Mouse (Mus musculus): ENCODE data around the gene 9130213A22Rik. TPM values are rescaled to one million over a fixed set of nuclear protein-coding genes. Genes with fewer than 3 reads are reported as not detected.

Gene 9130213A22Rik
- total RNA-seq, 2 experiments from 2014 or later, result 1.3 to 1.4 TPM

GRCm38 (mm10) chr11:69076572-69076971 is 45.8 kb downstream of the 9130213A22Rik start:
- no peak for DNase-seq (ENCODE audit: low spot score in 2 of 2)

DNA sequence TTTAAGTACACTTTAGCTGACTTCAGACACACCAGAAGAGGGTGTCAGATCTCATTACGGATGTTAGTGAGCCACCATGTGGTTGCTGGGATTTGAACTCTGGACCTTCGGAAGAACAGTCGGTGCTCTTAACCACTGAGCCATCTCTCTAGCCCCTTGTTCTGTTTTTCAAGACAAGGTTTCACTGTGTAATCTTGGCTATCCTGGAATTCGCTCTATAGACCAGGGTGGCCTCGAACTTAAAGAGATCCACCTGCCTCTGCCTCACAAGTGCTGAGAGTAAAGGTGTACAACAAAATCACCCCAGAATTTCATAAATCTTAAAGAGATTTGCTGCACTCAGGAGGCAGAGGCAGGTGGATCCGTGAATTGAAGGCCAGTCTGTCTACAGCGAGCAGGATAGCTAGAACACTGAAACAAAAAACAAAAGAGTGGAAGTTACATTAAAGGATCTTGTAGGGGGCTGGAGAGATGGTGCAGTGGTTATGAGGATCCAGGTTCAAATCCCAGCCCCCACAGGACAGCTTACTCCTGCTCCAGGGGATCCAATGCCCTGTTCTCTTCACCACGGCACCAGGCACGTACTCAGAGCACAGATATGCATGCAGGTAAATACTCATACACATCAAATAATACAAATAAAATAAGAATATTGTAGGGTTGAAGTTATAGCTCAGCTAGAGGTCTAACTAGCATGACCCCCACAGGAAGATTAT is 46.5 kb downstream of the 9130213A22Rik start:
- no peak for DNase-seq (ENCODE audit: low spot score in 2 of 2)

GRCm38 (mm10) chr11:69074776-69075069 is 47.7 kb downstream of the 9130213A22Rik start:
- DNase-seq (ENCODE audit: low spot score in 2 of 2), result no peak

- DNase-seq (ENCODE audit: low spot score in 2 of 2), result no peak
Measured at GRCm38 (mm10) chr11:69073951-69074775, 48.2 kb downstream of the 9130213A22Rik start.

GRCm38 (mm10) chr11:69073065-69073888 is 49.1 kb downstream of the 9130213A22Rik start:
- DNase-seq (ENCODE audit: low spot score in 2 of 2), result peak in 1 of 2 experiments; percentile 55

DNA sequence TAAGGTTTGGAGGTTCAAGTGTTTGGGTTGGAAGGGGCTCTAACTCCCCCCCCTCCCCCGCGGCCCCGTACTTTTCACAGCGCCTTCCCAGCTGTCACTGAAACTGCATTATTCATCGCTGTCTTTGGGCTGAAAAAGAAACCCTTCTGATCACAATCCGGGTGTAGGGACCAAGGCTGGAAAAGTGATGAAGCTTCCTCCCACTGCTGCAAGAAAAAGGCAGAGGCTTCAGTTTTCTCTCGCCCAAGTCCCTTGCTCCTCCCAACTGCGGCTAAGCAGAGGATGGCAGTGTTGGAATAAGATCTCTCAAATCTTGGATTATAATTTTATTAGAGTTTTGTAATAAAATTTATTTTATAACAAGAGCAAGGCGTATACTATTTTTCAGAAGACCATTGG is 49.7 kb downstream of the 9130213A22Rik start:
- no peak for DNase-seq (ENCODE audit: low spot score in 2 of 2)

- DNase-seq (ENCODE audit: low spot score in 2 of 2), result no peak
Measured at GRCm38 (mm10) chr11:69072234-69072633, 50.2 kb downstream of the 9130213A22Rik start.

DNA sequence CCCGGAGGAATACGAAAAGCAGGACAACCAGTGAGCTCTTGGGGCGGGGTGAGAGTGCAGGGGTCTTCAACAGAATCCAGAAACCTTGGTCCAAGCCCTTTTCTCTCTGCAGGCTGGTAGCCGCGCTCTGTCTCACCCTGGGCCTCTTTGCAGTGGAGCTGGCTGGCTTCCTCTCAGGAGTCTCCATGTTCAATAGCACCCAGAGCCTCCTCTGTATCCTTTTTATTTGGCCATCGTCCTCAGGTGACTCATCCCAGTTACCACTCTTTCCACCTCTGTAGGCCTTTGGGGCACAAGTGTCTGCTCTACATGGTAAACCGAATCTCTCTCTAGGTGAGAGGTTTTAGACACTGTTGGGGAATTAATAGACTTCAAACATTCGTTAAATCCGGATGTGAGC is 51.1 kb downstream of the 9130213A22Rik start:
- DNase-seq (ENCODE audit: low spot score in 2 of 2), result no peak

GRCm38 (mm10) chr11:69070590-69071222 is 51.7 kb downstream of the 9130213A22Rik start, which contains the start of gene Tmem107:
Tmem107 (plus strand) TSS chr11:69070806.
- peak; percentile 81 to 87 for DNase-seq (ENCODE audit: low spot score in 2 of 2)

GRCm38 (mm10) chr11:69070093-69070492 is 52.3 kb downstream of the 9130213A22Rik start:
- DNase-seq (ENCODE audit: low spot score in 2 of 2), result no peak

Other genes with a start within 250 kb of the 9130213A22Rik start
- gene Rnf222, start 234.0 kb downstream of the 9130213A22Rik start, total RNA-seq (2021), result under 1 TPM; 0.17 to 0.20 TPM
- 1,000 to 10,000 TPM; 1,502 to 1,552 TPM for gene Rpl26, start 221.0 kb downstream of the 9130213A22Rik start, total RNA-seq (2021)
- gene Odf4, start 195.5 kb downstream of the 9130213A22Rik start, total RNA-seq (2021), result 1 to 10 TPM; 1.5 TPM
- gene Arhgef15, start 165.1 kb downstream of the 9130213A22Rik start, total RNA-seq (2021), result 10 to 100 TPM; 28.6 to 29.5 TPM
- gene Slc25a35, start 154.5 kb downstream of the 9130213A22Rik start, total RNA-seq (2021), result 1 to 10 TPM; 5.8 to 5.9 TPM
- gene Rangrf, start 147.4 kb downstream of the 9130213A22Rik start, total RNA-seq (2021), result 10 to 100 TPM; 19.4 to 20.1 TPM
- gene Pfas, start 114.1 kb downstream of the 9130213A22Rik start, total RNA-seq (2021), result 10 to 100 TPM; 37.5 to 42.3 TPM
- gene Ctc1, start 106.7 kb downstream of the 9130213A22Rik start, total RNA-seq (2021), result 10 to 100 TPM; 50.2 to 51.3 TPM
- 10 to 100 TPM; 41.5 to 41.7 TPM for gene Aurkb, start 76.9 kb downstream of the 9130213A22Rik start, total RNA-seq (2021)
- gene Borcs6, start 62.9 kb downstream of the 9130213A22Rik start, total RNA-seq (2021), result 10 to 100 TPM; 24.3 to 26.0 TPM
- gene Tmem107, start 51.8 kb downstream of the 9130213A22Rik start, total RNA-seq (2021), result 10 to 100 TPM; 20.6 TPM
- gene Vamp2, start 34.1 kb downstream of the 9130213A22Rik start, total RNA-seq (2021), result 100 to 1,000 TPM; 208 to 226 TPM
- 100 to 1,000 TPM in 1 of 2 experiments, 10 to 100 TPM in 1; 99.4 to 130 TPM for gene Per1, start 27.4 kb downstream of the 9130213A22Rik start, total RNA-seq (2021)
- under 1 TPM; 0.51 to 0.59 TPM for gene Hes7, start 2.2 kb downstream of the 9130213A22Rik start, total RNA-seq (2021)
- under 1 TPM; 0.67 to 0.73 TPM for gene Aloxe3, start 3.3 kb upstream of the 9130213A22Rik start, total RNA-seq (2021)
- gene Alox12b, start 34.4 kb upstream of the 9130213A22Rik start, total RNA-seq (2021), result not detected
- gene Alox8, start 75.3 kb upstream of the 9130213A22Rik start, total RNA-seq (2021), result under 1 TPM in 1 of 2 experiments, not detected in 1; 0.08 TPM
- gene Gucy2e, start 114.4 kb upstream of the 9130213A22Rik start, total RNA-seq (2021), result not detected
- 10 to 100 TPM; 17.4 to 17.8 TPM for gene Cntrob, start 201.2 kb upstream of the 9130213A22Rik start, total RNA-seq (2021)
- 10 to 100 TPM; 80.3 to 82.5 TPM for gene Trappc1, start 201.4 kb upstream of the 9130213A22Rik start, total RNA-seq (2021)
- 10 to 100 TPM in 1 of 2 experiments, 1 to 10 TPM in 1; 9.7 to 10.4 TPM for gene Kcnab3, start 203.7 kb upstream of the 9130213A22Rik start, total RNA-seq (2021)
- 10 to 100 TPM in 1 of 2 experiments, 1 to 10 TPM in 1; 9.4 to 10.6 TPM for gene Rnf227, start 217.9 kb upstream of the 9130213A22Rik start, total RNA-seq (2021)
- gene Chd3, start 246.8 kb upstream of the 9130213A22Rik start, total RNA-seq (2021), result 100 to 1,000 TPM; 164 to 190 TPM